Mouse (Mus musculus): ENCODE results near the gene Tcf7l1. TPM values are rescaled to one million over a fixed set of nuclear protein-coding genes. Genes with fewer than 3 reads are reported as not detected.

The Tcf7l1 gene
- polyA plus RNA-seq, 1 experiment from 2014 or later = 5.3 TPM

DNA sequence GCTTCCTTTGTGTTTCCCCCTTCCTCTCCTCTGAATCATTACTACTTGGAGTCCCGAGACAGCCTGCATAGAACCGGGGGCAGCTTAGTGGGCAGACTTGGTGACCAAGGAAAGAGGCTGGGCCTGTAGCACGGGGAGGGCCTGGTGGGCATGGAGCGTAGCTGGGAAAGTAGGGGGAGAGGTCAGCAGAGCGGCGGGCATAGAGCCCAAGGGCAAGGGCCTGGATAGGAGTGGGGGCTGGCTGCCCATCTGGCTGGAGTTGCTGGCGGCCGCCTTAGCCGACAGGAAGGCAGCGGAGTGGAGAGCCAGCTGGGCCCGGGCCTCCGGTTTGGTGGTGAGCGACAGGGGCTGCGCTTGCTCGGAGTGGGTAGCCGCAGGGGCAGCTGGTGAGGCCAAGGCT is 161.8 kb downstream of the Tcf7l1 start:
- ATAC-seq (ENCODE audit: low read depth) = no peak

DNA sequence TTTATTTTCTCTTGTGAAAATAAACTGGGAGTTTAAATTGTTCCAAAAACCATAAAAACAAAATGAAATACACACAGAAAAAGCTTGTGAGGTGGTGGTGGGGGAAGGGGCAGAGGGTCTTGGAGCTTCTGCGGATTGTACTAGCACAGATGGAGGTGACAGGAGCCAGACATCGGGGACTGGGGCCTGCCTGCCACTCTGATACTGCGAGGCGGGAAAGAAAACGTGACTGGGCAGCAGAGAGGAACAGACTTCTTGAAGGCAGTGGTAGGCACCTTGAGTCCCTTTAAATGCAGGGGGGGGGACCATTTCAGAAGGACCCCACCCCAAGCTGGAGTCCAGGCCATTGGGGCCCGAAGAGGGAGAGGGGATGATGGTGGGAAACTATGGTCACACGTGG is 162.7 kb downstream of the Tcf7l1 start:
- Histone ChIP-seq H3K4me3 (ENCODE audit: low read depth, low read length) (no peak overlapping the region), H3K36me3 (ENCODE audit: control insufficient read depth, insufficient read depth) (no peaks in the 10 kb centered on the region), H3K27ac (ENCODE audit: low read length) (no peak overlapping the region), H3K4me2 (ENCODE audit: low read depth, low read length) (no peak overlapping the region), H3K9ac (ENCODE audit: low read depth, low read length) (no peak overlapping the region), H3K27me3 (ENCODE audit: control insufficient read depth, insufficient read depth, low read depth, low read length) (no peaks in the 10 kb centered on the region), H3K4me1 (ENCODE audit: control insufficient read depth, low read depth, low read length) (no peaks in the 10 kb centered on the region; the same call in none of the 2 replicates), H3K9me3 (replicated peaks; ENCODE audit: control insufficient read depth, low read length) (no peaks in the 10 kb centered on the region)
- WGBS (ENCODE audit: insufficient replicate concordance) = 60% methylated on average over 7 of the region's 7 CpGs
- ATAC-seq (ENCODE audit: low read depth) = no peak

More for the DNA sequence above, 161.8 kb downstream of the Tcf7l1 start:
- no peak overlapping the region for H3K9ac ChIP-seq (ENCODE audit: low read depth, low read length)
- H3K27me3 ChIP-seq (ENCODE audit: control insufficient read depth, insufficient read depth, low read depth, low read length) = no peaks in the 10 kb centered on the region
- H3K4me1 ChIP-seq (ENCODE audit: control insufficient read depth, low read depth, low read length) = no peaks in the 10 kb centered on the region; the same call in 1 of the 2 replicates
- H3K9me3 ChIP-seq (replicated peaks; ENCODE audit: control insufficient read depth, low read length) = no peaks in the 10 kb centered on the region
- 80% methylated on average over 16 of the region's 16 CpGs for WGBS (ENCODE audit: insufficient replicate concordance)
- H3K4me2 ChIP-seq (ENCODE audit: low read depth, low read length) = no peak overlapping the region
- no peaks in the 10 kb centered on the region for H3K36me3 ChIP-seq (ENCODE audit: control insufficient read depth, insufficient read depth)
- H3K4me3 ChIP-seq (ENCODE audit: low read depth, low read length) = no peak overlapping the region
- H3K27ac ChIP-seq (ENCODE audit: low read length) = no peak overlapping the region

DNA sequence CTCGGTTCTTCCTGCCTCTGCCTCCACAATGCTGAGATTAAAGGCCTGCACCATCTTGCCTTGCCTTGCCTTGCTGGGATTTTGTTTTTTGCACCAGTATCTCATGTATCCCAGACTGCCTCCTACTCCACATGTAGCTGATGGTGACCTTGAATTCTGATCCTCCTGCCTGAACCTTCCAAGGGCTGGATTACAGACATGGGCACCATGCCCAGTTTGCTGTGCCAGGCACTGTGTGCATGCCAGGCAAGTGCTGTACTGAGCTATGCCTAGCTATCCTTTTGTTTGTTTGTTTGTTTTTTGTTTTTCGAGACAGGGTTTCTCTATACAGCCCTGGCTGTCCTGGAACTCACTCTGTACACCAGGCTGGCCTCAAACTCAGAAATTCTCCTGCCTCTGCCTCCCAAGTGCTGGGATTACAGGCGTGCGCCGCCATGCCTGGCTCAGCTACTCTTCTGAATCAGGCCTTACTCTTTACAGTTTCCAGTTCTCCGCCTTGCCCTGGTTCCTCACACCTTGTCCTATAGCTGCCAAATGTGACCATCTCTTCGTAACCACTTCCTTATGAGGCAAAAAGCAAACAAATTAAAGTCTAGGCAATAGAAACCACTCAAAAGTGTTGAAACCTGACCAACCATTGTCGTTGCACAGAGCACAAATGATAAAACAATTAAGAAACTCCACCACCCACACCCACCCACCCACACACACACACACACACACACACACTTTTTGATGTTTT is 165.2 kb downstream of the Tcf7l1 start:
- ATAC-seq (ENCODE audit: low read depth) = no peak
- H3K4me1 ChIP-seq (ENCODE audit: control insufficient read depth, low read depth, low read length) = peaks cover 5% of the 10 kb centered on the region
- no peak overlapping the region for H3K4me2 ChIP-seq (ENCODE audit: low read depth, low read length)
- H3K9me3 ChIP-seq (replicated peaks; ENCODE audit: control insufficient read depth, low read length) = no peaks in the 10 kb centered on the region
- no peak overlapping the region for H3K9ac ChIP-seq (ENCODE audit: low read depth, low read length)
- 64% methylated on average over 8 of the region's 8 CpGs for WGBS (ENCODE audit: insufficient replicate concordance)
- H3K36me3 ChIP-seq (ENCODE audit: control insufficient read depth, insufficient read depth) = no peaks in the 10 kb centered on the region
- no peak overlapping the region for H3K4me3 ChIP-seq (ENCODE audit: low read depth, low read length)
- H3K27me3 ChIP-seq (ENCODE audit: control insufficient read depth, insufficient read depth, low read depth, low read length) = no peaks in the 10 kb centered on the region
- H3K27ac ChIP-seq (ENCODE audit: low read length) = no peak overlapping the region

DNA sequence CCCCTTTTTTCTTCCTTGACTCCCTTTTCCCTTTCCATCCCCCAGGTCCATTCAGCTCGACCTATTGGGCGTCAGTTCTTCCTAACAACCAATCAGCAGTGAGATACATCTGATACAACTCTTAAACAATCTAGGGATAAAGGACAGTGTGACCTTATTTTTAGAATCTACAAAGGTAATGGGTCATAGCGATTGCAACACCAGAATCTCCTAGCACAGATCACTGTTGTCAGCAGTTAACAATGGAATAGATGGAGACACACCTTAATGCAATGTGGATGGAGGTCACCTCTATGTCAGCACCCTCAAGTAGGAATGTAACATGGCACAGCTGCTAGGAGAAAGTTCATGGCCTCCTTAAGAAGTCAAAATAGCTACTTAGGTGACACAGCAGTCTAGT is 166.1 kb downstream of the Tcf7l1 start:
- WGBS (ENCODE audit: insufficient replicate concordance) = 55% methylated on average over 3 of the region's 3 CpGs

DNA sequence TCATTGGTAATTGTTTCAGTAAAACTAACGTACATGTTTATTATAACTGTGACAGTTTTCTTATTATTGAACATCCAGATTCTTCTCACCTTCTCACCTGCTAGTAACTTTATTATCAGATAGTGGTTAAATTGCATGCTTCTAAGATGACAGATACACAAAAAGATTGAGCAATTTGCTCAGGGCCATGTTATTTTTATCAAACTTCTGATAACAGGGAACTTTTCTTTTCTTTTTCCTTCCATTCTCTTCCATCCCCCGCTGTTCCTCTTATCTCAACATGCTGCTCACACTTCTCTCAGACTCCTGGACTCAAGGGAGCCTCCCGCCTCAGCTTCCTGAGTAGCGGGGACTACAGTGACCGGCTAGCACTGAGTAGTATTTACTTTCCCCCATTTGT is 168.1 kb downstream of the Tcf7l1 start:
- H3K27ac ChIP-seq (ENCODE audit: low read length) = 0 out of 2 replicates have a peak overlapping the region, but pooled peaks have one; percentile 3
- no peak overlapping the region for H3K9ac ChIP-seq (ENCODE audit: low read depth, low read length)

More for the DNA sequence above, 166.1 kb downstream of the Tcf7l1 start:
- Histone ChIP-seq H3K27ac (ENCODE audit: low read length) (no peak overlapping the region), H3K4me2 (ENCODE audit: low read depth, low read length) (no peak overlapping the region), H3K36me3 (ENCODE audit: control insufficient read depth, insufficient read depth) (no peaks in the 10 kb centered on the region), H3K4me3 (ENCODE audit: low read depth, low read length) (no peak overlapping the region), H3K9ac (ENCODE audit: low read depth, low read length) (no peak overlapping the region), H3K9me3 (replicated peaks; ENCODE audit: control insufficient read depth, low read length) (no peaks in the 10 kb centered on the region), H3K27me3 (ENCODE audit: control insufficient read depth, insufficient read depth, low read depth, low read length) (no peaks in the 10 kb centered on the region), H3K4me1 (ENCODE audit: control insufficient read depth, low read depth, low read length) (peaks cover 5% of the 10 kb centered on the region)
- no peak for ATAC-seq (ENCODE audit: low read depth)

DNA sequence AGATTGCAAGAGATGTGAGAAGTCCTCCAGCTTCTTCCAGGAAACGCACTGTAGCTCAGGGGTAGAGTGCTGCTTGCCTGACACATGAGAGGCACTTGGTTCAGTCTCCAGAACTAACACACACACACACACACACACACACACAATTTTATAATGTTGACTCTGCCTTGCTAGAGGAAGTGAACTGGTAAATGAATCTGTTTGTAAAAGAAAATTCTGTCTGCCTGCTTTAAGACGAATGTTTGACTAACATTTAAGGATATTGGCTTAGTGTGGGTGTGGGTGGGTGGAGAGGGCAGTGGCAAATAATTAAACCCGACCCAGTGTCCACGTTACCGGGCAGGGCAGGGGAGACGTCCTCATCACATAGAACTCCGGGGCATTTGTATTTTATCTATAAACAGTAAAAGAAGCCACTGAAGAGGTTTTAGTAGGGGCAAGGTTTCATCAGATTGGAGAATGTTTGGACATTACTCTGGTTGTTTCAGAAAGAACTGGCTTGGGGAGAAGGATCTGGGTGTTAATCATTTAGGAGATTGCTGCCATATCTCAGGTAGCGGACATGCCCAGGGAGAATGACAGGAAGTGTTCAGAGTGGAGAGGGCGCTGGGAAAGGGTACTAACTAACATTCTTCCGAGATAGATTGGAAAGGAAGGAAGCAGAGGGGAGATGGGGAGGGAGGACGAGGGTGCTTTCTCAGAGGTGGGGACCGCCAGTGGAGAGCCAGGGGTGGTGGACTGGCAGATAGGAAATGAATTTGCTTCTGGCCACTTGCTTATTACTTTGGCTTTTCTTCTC is 169.1 kb downstream of the Tcf7l1 start:
- H3K9ac ChIP-seq (ENCODE audit: low read depth, low read length) = no peak overlapping the region
- no peak for ATAC-seq (ENCODE audit: low read depth)
- no peaks in the 10 kb centered on the region for H3K36me3 ChIP-seq (ENCODE audit: control insufficient read depth, insufficient read depth)
- peaks cover 21% of the 10 kb centered on the region for H3K4me1 ChIP-seq (ENCODE audit: control insufficient read depth, low read depth, low read length)
- H3K27me3 ChIP-seq (ENCODE audit: control insufficient read depth, insufficient read depth, low read depth, low read length) = no peaks in the 10 kb centered on the region
- peak overlapping the region; percentile 31 for H3K4me2 ChIP-seq (ENCODE audit: low read depth, low read length)
- H3K9me3 ChIP-seq (replicated peaks; ENCODE audit: control insufficient read depth, low read length) = no peaks in the 10 kb centered on the region
- 14% methylated on average over 12 of the region's 12 CpGs for WGBS (ENCODE audit: insufficient replicate concordance)
- H3K4me3 ChIP-seq (ENCODE audit: low read depth, low read length) = peak overlapping the region; percentile 3; the same call in 1 of the 2 replicates
- H3K27ac ChIP-seq (ENCODE audit: low read length) = peak overlapping the region; percentile 71

More for the DNA sequence above, 168.1 kb downstream of the Tcf7l1 start:
- H3K36me3 ChIP-seq (ENCODE audit: control insufficient read depth, insufficient read depth) = no peaks in the 10 kb centered on the region
- WGBS (ENCODE audit: insufficient replicate concordance) = 33% methylated on average over 5 of the region's 5 CpGs
- no peak overlapping the region for H3K4me2 ChIP-seq (ENCODE audit: low read depth, low read length)
- H3K4me3 ChIP-seq (ENCODE audit: low read depth, low read length) = no peak overlapping the region
- ATAC-seq (ENCODE audit: low read depth) = no peak
- peaks cover 11% of the 10 kb centered on the region for H3K4me1 ChIP-seq (ENCODE audit: control insufficient read depth, low read depth, low read length)
- no peaks in the 10 kb centered on the region for H3K27me3 ChIP-seq (ENCODE audit: control insufficient read depth, insufficient read depth, low read depth, low read length)
- no peaks in the 10 kb centered on the region for H3K9me3 ChIP-seq (replicated peaks; ENCODE audit: control insufficient read depth, low read length)

DNA sequence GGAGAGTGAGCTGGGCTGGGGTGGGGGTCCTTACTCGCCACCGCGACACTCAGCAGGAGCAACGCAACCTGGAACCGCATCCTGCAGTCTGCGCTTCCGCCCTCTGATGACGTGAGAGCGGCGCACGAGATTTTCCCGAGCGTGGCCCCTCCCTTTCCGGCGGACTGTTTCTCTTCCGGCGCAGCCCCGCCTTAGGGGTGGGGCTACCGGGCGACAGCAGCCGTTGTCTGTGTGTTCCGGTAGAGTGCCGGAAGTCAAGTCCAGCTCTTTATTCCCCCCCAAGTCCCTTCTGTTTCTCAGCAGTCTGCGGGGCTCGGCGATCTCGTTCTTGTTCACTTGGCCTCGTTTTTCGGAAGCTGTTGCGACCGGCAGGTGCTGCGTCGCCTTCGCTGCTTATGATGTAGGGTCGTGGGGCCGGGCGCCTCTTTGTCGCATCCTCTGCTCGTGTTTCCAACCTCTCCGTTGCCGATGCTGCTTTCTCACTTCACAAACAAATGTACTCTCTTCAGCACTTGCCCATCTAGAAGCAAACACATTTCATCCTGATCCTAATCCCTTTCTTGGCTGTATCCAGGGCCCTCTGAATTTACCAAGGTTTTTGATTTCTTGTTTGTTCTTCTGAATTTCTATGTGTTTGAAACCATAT is 172.3 kb downstream of the Tcf7l1 start, which contains the start of gene Tgoln1:
Tgoln1 (minus strand) TSS at position 358 of the 646 bp plus-strand sequence.
- peaks cover 26% of the 10 kb centered on the region for H3K4me1 ChIP-seq (ENCODE audit: control insufficient read depth, low read depth, low read length)
- ATAC-seq (ENCODE audit: low read depth) = peak; percentile 97
- under 1% methylated on average over 41 of the region's 41 CpGs for WGBS (ENCODE audit: insufficient replicate concordance)

DNA sequence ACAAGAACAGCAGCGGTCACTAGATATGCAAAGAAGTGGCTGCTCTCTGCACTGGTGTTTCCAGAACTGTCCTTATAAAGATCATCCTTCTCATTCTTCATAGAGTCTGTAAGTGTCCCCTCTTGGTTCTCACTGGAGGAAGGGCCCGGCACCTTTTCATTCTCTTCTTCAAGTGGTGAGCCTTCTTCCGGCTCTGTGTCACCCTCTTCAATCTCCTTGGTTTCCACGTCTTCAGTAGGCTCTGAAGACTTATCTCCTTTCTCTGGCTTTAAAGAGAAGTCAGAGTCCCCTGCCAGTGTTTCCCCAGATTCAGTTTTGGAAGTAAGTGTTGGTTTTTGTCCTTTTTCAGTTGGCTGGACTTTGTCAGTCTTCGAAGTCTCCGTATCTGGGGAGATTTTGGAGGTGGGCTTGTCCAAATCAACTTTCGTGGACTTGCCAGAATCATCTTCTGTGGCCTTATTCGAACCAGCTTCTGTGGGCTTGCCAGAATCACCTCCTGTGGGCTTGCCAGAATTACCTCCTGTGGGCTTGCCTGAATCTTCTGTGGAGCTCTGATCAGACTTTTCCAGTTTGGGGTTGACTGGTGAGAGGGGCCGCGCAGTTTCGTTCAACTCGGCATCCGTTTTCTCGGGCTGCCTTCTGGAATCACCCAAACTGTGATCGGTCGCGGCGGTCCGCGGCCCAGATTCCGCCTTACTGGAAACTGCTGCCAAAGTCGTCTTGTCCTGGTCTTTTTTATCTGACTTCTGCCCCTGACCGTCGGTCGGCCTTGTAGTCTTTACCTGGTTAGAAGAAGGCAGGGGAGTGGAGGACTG is 173.3 kb downstream of the Tcf7l1 start:
- H3K27me3 ChIP-seq (ENCODE audit: control insufficient read depth, insufficient read depth, low read depth, low read length) = no peaks in the 10 kb centered on the region
- peak overlapping the region; percentile 80 for H3K9ac ChIP-seq (ENCODE audit: low read depth, low read length)
- H3K4me2 ChIP-seq (ENCODE audit: low read depth, low read length) = peak overlapping the region; percentile 82
- no peak for ATAC-seq (ENCODE audit: low read depth)
- 0 out of 2 replicates have a peak overlapping the region, but pooled peaks have one; percentile 54 for H3K27ac ChIP-seq (ENCODE audit: low read length)
- H3K36me3 ChIP-seq (ENCODE audit: control insufficient read depth, insufficient read depth) = peaks cover 10% of the 10 kb centered on the region
- H3K4me1 ChIP-seq (ENCODE audit: control insufficient read depth, low read depth, low read length) = peaks cover 26% of the 10 kb centered on the region
- H3K9me3 ChIP-seq (replicated peaks; ENCODE audit: control insufficient read depth, low read length) = no peaks in the 10 kb centered on the region
- WGBS (ENCODE audit: insufficient replicate concordance) = 13% methylated on average over 25 of the region's 25 CpGs
- H3K4me3 ChIP-seq (ENCODE audit: low read depth, low read length) = peak overlapping the region; percentile 95

More for the DNA sequence above, 172.3 kb downstream of the Tcf7l1 start, which contains the start of gene Tgoln1:
- Histone ChIP-seq H3K4me3 (ENCODE audit: low read depth, low read length) (peak within 1 kb of the TSS; percentile 95), H3K9me3 (replicated peaks; ENCODE audit: control insufficient read depth, low read length) (no peaks in the 10 kb centered on the region), H3K4me2 (ENCODE audit: low read depth, low read length) (peak within 1 kb of the TSS; percentile 82), H3K36me3 (ENCODE audit: control insufficient read depth, insufficient read depth) (peaks cover under 1% of the 10 kb centered on the region; the same call in 1 of the 2 replicates), H3K27me3 (ENCODE audit: control insufficient read depth, insufficient read depth, low read depth, low read length) (no peaks in the 10 kb centered on the region), H3K27ac (ENCODE audit: low read length) (peak within 1 kb of the TSS; percentile 92), H3K9ac (ENCODE audit: low read depth, low read length) (peak within 1 kb of the TSS; percentile 80)
